Mouse (Mus musculus): Measurements from ENCODE around the gene Ammecr1. TPM values are rescaled to one million over a fixed set of nuclear protein-coding genes. Genes with fewer than 3 reads are reported as not detected.

Ammecr1 gene
- polyA plus RNA-seq, 1 experiment: 1.6 TPM

DNA sequence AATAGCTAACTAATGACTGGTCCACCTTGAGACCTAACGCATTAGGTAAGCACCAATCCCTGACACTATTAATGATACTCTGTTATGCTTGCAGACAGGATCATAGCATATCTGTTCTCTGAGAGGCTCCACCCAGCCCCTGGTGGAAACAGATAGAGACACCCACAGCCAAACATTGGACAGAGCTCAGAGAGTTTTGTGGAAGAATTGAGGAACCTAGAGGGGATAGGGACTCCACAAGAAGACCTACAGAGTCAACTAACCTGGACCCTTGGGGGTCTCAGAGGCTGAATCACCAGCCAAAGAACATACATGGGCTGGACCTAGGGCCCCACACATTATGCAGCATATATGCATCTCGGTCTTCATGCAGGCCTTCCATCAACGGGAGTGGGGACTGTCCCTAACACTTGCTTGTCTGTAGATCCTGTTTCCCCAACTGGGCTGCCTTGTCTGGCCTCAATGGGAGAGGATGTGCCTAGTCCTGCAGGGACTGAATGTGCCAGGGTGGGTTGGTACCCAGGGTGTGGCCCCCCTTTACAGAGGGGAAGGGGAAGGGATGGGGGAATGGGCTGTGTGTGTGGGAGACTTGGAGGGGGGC, 15.1 kb upstream of the Ammecr1 start:
- TF ChIP-seq CTCF (IDR thresholded peaks at IDR 0.05; ENCODE audit: extremely low read depth, insufficient read depth, low read length): no peak
- no peak for TF ChIP-seq POLR2A (IDR thresholded peaks at IDR 0.05; ENCODE audit: extremely low read depth, insufficient read depth, low read length)
- H3K4me3 ChIP-seq (ENCODE audit: insufficient read depth, low read length): no peak overlapping the region

GRCm38 (mm10) chrX:142980855-142981529, 14.5 kb upstream of the Ammecr1 start:
- no peaks in the 10 kb centered on the region for H3K4me1 ChIP-seq (ENCODE audit: control insufficient read depth, insufficient read depth, low read length)
- H3K27ac ChIP-seq (ENCODE audit: insufficient read depth, low read length): no peak overlapping the region
- H3K4me3 ChIP-seq (ENCODE audit: insufficient read depth, low read length): no peak overlapping the region
- TF ChIP-seq CTCF (IDR thresholded peaks at IDR 0.05; ENCODE audit: extremely low read depth, insufficient read depth, low read length): no peak
- no peak for TF ChIP-seq POLR2A (IDR thresholded peaks at IDR 0.05; ENCODE audit: extremely low read depth, insufficient read depth, low read length)

More for the DNA sequence above, 15.1 kb upstream of the Ammecr1 start:
- no peak overlapping the region for H3K27ac ChIP-seq (ENCODE audit: insufficient read depth, low read length)
- no peaks in the 10 kb centered on the region for H3K4me1 ChIP-seq (ENCODE audit: control insufficient read depth, insufficient read depth, low read length)

GRCm38 (mm10) chrX:142979224-142979623, 12.7 kb upstream of the Ammecr1 start:
- Histone ChIP-seq H3K4me1 (ENCODE audit: control insufficient read depth, insufficient read depth, low read length) (no peaks in the 10 kb centered on the region), H3K27ac (ENCODE audit: insufficient read depth, low read length) (no peak overlapping the region), H3K4me3 (ENCODE audit: insufficient read depth, low read length) (no peak overlapping the region)
- TF ChIP-seq CTCF (IDR thresholded peaks at IDR 0.05; ENCODE audit: extremely low read depth, insufficient read depth, low read length): no peak
- TF ChIP-seq POLR2A (IDR thresholded peaks at IDR 0.05; ENCODE audit: extremely low read depth, insufficient read depth, low read length): no peak

DNA sequence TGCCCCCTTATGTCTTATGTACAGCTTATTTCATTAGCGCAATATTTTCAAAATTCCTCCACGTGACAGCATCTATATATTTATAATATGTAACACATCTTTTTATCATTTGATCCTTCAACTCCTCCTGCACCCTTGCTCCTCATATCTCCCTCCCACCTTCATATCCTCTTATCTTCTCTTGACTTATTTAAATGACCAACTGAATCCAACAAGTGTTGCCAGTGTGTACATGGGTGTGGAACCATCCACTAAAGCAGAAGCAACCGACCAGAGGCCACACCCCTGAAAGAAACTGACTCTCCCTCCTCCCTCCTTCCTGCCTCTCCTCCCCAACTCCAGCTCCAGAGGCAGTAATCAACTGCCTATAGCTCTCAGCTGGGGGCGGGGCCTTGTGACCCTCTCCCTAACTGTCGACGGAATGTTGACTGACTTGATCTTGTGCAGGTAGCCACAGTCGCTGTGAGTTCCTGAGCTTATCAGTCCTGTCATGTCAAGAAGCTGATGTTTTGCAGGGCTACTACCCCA, 6.0 kb upstream of the Ammecr1 start:
- TF ChIP-seq CTCF (IDR thresholded peaks at IDR 0.05; ENCODE audit: extremely low read depth, insufficient read depth, low read length) (no peak), POLR2A (IDR thresholded peaks at IDR 0.05; ENCODE audit: extremely low read depth, insufficient read depth, low read length) (no peak)
- Histone ChIP-seq H3K27ac (ENCODE audit: insufficient read depth, low read length) (no peak overlapping the region), H3K4me1 (ENCODE audit: control insufficient read depth, insufficient read depth, low read length) (no peaks in the 10 kb centered on the region), H3K4me3 (ENCODE audit: insufficient read depth, low read length) (no peak overlapping the region)

GRCm38 (mm10) chrX:142971759-142972158, 5.2 kb upstream of the Ammecr1 start:
- no peak for TF ChIP-seq CTCF (IDR thresholded peaks at IDR 0.05; ENCODE audit: extremely low read depth, insufficient read depth, low read length)
- TF ChIP-seq POLR2A (IDR thresholded peaks at IDR 0.05; ENCODE audit: extremely low read depth, insufficient read depth, low read length): no peak
- Histone ChIP-seq H3K27ac (ENCODE audit: insufficient read depth, low read length) (no peak overlapping the region), H3K4me3 (ENCODE audit: insufficient read depth, low read length) (no peak overlapping the region), H3K4me1 (ENCODE audit: control insufficient read depth, insufficient read depth, low read length) (no peaks in the 10 kb centered on the region)

- TF ChIP-seq CTCF (IDR thresholded peaks at IDR 0.05; ENCODE audit: extremely low read depth, insufficient read depth, low read length) (no peak), POLR2A (IDR thresholded peaks at IDR 0.05; ENCODE audit: extremely low read depth, insufficient read depth, low read length) (no peak)
- Histone ChIP-seq H3K4me3 (ENCODE audit: insufficient read depth, low read length) (peak overlapping the region; percentile 80), H3K4me1 (ENCODE audit: control insufficient read depth, insufficient read depth, low read length) (no peaks in the 10 kb centered on the region), H3K27ac (ENCODE audit: insufficient read depth, low read length) (no peak overlapping the region)
Measured at GRCm38 (mm10) chrX:142967067-142967466, 539 bp upstream of the Ammecr1 start.

DNA sequence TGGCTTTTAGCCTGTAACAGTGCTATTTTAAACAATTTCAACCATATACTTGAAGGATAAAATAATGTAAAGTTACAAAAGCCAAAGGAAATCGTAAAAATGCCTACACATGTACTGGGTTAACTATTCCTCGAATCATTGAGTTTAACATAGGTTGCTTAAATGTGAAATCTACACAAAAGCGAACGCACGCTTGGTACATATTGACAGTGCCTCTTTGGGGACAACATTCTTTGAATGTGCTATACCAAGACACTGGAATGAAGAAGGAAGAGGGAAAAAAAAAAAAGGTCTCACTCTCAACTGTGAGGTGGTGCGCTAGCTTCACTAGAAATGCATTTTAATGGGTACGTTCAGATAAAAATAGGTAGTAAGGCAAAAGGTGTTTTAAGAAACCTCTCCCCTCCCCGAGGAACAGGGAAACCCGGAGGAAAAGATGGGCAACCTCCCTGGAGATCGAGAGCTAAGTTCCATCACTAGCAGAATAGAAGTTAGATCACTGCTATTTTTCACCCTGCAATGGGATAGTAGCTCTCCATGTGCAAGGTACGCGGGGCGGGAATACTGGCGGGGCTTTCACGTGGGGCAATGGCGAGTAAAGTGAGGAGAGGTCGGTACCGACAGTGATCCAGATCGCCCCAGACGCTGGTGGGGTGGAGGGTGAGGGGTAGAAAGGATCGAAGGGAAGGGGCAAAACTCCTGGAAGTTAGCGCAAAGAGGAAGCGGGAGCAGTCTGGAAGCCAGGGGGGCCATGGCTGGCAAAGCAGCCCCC, 1.1 kb downstream of the Ammecr1 start:
- no peak for TF ChIP-seq POLR2A (IDR thresholded peaks at IDR 0.05; ENCODE audit: extremely low read depth, insufficient read depth, low read length)
- no peak for TF ChIP-seq CTCF (IDR thresholded peaks at IDR 0.05; ENCODE audit: extremely low read depth, insufficient read depth, low read length)
- Histone ChIP-seq H3K4me3 (ENCODE audit: insufficient read depth, low read length) (peak overlapping the region; percentile 80), H3K27ac (ENCODE audit: insufficient read depth, low read length) (no peak overlapping the region), H3K4me1 (ENCODE audit: control insufficient read depth, insufficient read depth, low read length) (no peaks in the 10 kb centered on the region)

GRCm38 (mm10) chrX:142960434-142960833, 6.1 kb downstream of the Ammecr1 start:
- H3K4me1 ChIP-seq (ENCODE audit: control insufficient read depth, insufficient read depth, low read length): no peaks in the 10 kb centered on the region; the same call in 1 of the 2 replicates
- H3K4me3 ChIP-seq (ENCODE audit: insufficient read depth, low read length): no peak overlapping the region
- H3K27ac ChIP-seq (ENCODE audit: insufficient read depth, low read length): no peak overlapping the region
- no peak for TF ChIP-seq POLR2A (IDR thresholded peaks at IDR 0.05; ENCODE audit: extremely low read depth, insufficient read depth, low read length)
- TF ChIP-seq CTCF (IDR thresholded peaks at IDR 0.05; ENCODE audit: extremely low read depth, insufficient read depth, low read length): no peak

DNA sequence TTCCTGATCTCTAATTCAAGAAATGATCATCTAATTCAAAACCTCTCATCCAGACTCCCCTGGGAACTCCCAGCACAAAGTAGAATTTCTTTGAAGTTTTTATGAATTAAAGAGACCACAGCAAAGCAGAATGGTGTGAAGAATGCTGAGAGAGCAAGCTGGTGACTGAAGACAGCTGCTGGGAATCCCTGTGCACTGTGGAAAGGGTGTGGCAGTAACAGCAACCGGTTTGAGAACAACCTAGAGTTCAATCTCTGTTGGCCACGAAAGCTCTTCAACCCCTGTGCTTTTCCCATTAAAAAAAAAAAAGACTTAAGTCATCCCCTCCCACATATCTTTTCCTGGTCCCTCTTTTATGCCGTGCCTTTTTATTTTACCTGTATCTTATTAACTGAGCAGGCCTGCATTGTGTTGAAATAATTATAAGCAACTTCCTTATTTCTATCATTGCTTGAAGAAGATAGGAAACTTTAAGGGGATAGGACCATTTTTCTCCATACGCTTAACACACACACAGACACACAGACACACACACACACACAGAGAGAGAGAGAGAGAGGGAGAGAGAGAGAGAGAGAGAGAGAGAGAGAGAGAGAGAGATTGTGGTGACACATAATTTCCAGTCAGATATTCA, 6.7 kb downstream of the Ammecr1 start:
- Histone ChIP-seq H3K27ac (ENCODE audit: insufficient read depth, low read length) (no peak overlapping the region), H3K4me1 (ENCODE audit: control insufficient read depth, insufficient read depth, low read length) (no peaks in the 10 kb centered on the region; the same call in 1 of the 2 replicates), H3K4me3 (ENCODE audit: insufficient read depth, low read length) (no peak overlapping the region)
- TF ChIP-seq POLR2A (IDR thresholded peaks at IDR 0.05; ENCODE audit: extremely low read depth, insufficient read depth, low read length) (no peak), CTCF (IDR thresholded peaks at IDR 0.05; ENCODE audit: extremely low read depth, insufficient read depth, low read length) (no peak)
